Mouse (Mus musculus) midbrain, embryonic 10.5 days (tissue): ENCODE data around the gene Cyb5d1. TPM values are rescaled to one million over a fixed set of nuclear protein-coding genes. Genes with fewer than 3 reads are reported as not detected.
A peak's percentile ranks its signal among the peaks of the same experiment; 100 is the strongest.

Source experiments
- DNase-seq: peaks from one replicate; pipeline ENCODE4 v3.0.0-alpha.2; 2017; ENCODE audit warnings: low spot score
- H3K27ac ChIP-seq: fragments of 300-500 bp; sonication (generic); replicated peaks from 2 replicates; pipeline ENCODE4 v1.5.1; 2016; ENCODE audit warnings: mild to moderate bottlenecking
- H3K27me3 ChIP-seq: fragments of 300-500 bp; sonication (generic); 2 replicates; pipeline ENCODE4 v1.6.1; 2016; ENCODE audit warnings: low read depth, mild to moderate bottlenecking; ENCODE audit not compliant: poor library complexity, severe bottlenecking
- H3K36me3 ChIP-seq: fragments of 300-500 bp; sonication (generic); 2 replicates; pipeline ENCODE4 v1.6.1; 2016; ENCODE audit warnings: mild to moderate bottlenecking, moderate library complexity
- H3K4me1 ChIP-seq: fragments of 300-500 bp; sonication (generic); 2 replicates; pipeline ENCODE4 v1.6.1; 2016
- H3K4me3 ChIP-seq: fragments of 300-500 bp; sonication (generic); 2 replicates; pipeline ENCODE4 v1.5.1; 2016; ENCODE audit warnings: mild to moderate bottlenecking, moderate library complexity
- H3K9me3 ChIP-seq: fragments of 300-500 bp; sonication (generic); replicated peaks from 2 replicates; pipeline ENCODE4 v1.6.1; 2016; ENCODE audit warnings: mild to moderate bottlenecking
- WGBS: fragments of 180-500 bp; shearing (Covaris S2); methylation state at CpG from one replicate; pipeline ENCODE4 v1.1.7; 2016; 5-methylcytosine and 5-hydroxymethylcytosine counted together
- polyA plus RNA-seq: library from polyadenylated mRNA; unstranded; fragments of >200 nt; fragmentation: Nextera tagmentation; extraction: Ambion mirVana; gene quantifications from 2 replicates; pipeline ENCODE4 v1.2.1, GENCODE M21; 2016

Cyb5d1 gene
- polyA plus RNA-seq, 1 experiment from 2014 or later = 50.4 TPM

- Histone ChIP-seq H3K27me3 (peaks cover 10% of the 10 kb centered on the region), H3K36me3 (peaks cover 78% of the 10 kb centered on the region), H3K9me3 (no peaks in the 10 kb centered on the region), H3K4me3 (peak overlapping the region; percentile 10; the same call in 1 of the 2 replicates), H3K27ac (no peak overlapping the region; the same call in 1 of the 2 replicates), H3K4me1 (peaks cover 48% of the 10 kb centered on the region)
- WGBS = 93% methylated on average over 24 of the region's 24 CpGs
- DNase-seq = no peak
These were observed 10.2 kb upstream of the Cyb5d1 start for GRCm38 (mm10) chr11:69405397-69406200.

- Histone ChIP-seq H3K27me3 (peaks cover 18% of the 10 kb centered on the region), H3K4me1 (peaks cover 48% of the 10 kb centered on the region), H3K4me3 (0 out of 2 replicates have a peak overlapping the region, but pooled peaks have one; percentile 14), H3K36me3 (peaks cover 86% of the 10 kb centered on the region), H3K27ac (no peak overlapping the region), H3K9me3 (no peaks in the 10 kb centered on the region)
- DNase-seq = no peak
- 95% methylated on average over 24 of the region's 24 CpGs for WGBS
These were observed 9.4 kb upstream of the Cyb5d1 start for GRCm38 (mm10) chr11:69404595-69405396.

- H3K9me3 ChIP-seq = no peaks in the 10 kb centered on the region
- H3K4me1 ChIP-seq = peaks cover 49% of the 10 kb centered on the region
- H3K4me3 ChIP-seq = peak overlapping the region; percentile 21; the same call in 1 of the 2 replicates
- peaks cover 91% of the 10 kb centered on the region for H3K36me3 ChIP-seq
- no peak overlapping the region for H3K27ac ChIP-seq
- H3K27me3 ChIP-seq = peaks cover 22% of the 10 kb centered on the region
- no peak for DNase-seq
- 93% methylated on average over 38 of the region's 38 CpGs for WGBS
These were observed 8.5 kb upstream of the Cyb5d1 start for GRCm38 (mm10) chr11:69403691-69404594.

- Histone ChIP-seq H3K36me3 (peaks cover 79% of the 10 kb centered on the region), H3K9me3 (no peaks in the 10 kb centered on the region), H3K27me3 (peaks cover 28% of the 10 kb centered on the region), H3K4me3 (peak overlapping the region; percentile 11; the same call in 1 of the 2 replicates), H3K27ac (no peak overlapping the region), H3K4me1 (peaks cover 49% of the 10 kb centered on the region)
- WGBS = 86% methylated on average over 12 of the region's 12 CpGs
- no peak for DNase-seq
These were observed 6.6 kb upstream of the Cyb5d1 start for GRCm38 (mm10) chr11:69401987-69402386.

GRCm38 (mm10) chr11:69401210-69401637 is 5.8 kb upstream of the Cyb5d1 start:
- Histone ChIP-seq H3K36me3 (peaks cover 72% of the 10 kb centered on the region), H3K27ac (no peak overlapping the region)
- WGBS = 19% methylated on average over 22 of the region's 22 CpGs

GRCm38 (mm10) chr11:69400083-69400850 is 4.8 kb upstream of the Cyb5d1 start:
- no peak for DNase-seq
- peak overlapping the region; percentile 41 for H3K4me3 ChIP-seq
- peaks cover 62% of the 10 kb centered on the region for H3K36me3 ChIP-seq
- H3K9me3 ChIP-seq = no peaks in the 10 kb centered on the region
- peak overlapping the region; percentile 63; the same call in 1 of the 2 replicates for H3K27ac ChIP-seq
- 73% methylated on average over 25 of the region's 25 CpGs for WGBS
- peaks cover 59% of the 10 kb centered on the region for H3K4me1 ChIP-seq
- H3K27me3 ChIP-seq = peaks cover 28% of the 10 kb centered on the region

More at GRCm38 (mm10) chr11:69401210-69401637, 5.8 kb upstream of the Cyb5d1 start:
- H3K9me3 ChIP-seq = no peaks in the 10 kb centered on the region
- H3K4me3 ChIP-seq = peak overlapping the region; percentile 5; the same call in 1 of the 2 replicates
- DNase-seq = peak; percentile 82
- H3K27me3 ChIP-seq = peaks cover 28% of the 10 kb centered on the region
- peaks cover 57% of the 10 kb centered on the region for H3K4me1 ChIP-seq

GRCm38 (mm10) chr11:69399201-69400082 is 4.0 kb upstream of the Cyb5d1 start:
- 10% methylated on average over 65 of the region's 66 CpGs for WGBS
- peak; percentile 59 for DNase-seq
- Histone ChIP-seq H3K36me3 (peaks cover 54% of the 10 kb centered on the region), H3K9me3 (no peaks in the 10 kb centered on the region), H3K27ac (peak overlapping the region; percentile 63; the same call in 1 of the 2 replicates), H3K4me1 (peaks cover 62% of the 10 kb centered on the region), H3K4me3 (peak overlapping the region; percentile 63), H3K27me3 (peaks cover 28% of the 10 kb centered on the region)

GRCm38 (mm10) chr11:69398486-69399200 is 3.2 kb upstream of the Cyb5d1 start:
- H3K27ac ChIP-seq = peak overlapping the region; percentile 79

GRCm38 (mm10) chr11:69398059-69398458 is 2.6 kb upstream of the Cyb5d1 start, which contains the start of gene Tmem88:
Tmem88 (minus strand) TSS chr11:69398234.
- Histone ChIP-seq H3K27ac (peak within 1 kb of the TSS; percentile 79), H3K9me3 (no peaks in the 10 kb centered on the region), H3K4me1 (peaks cover 66% of the 10 kb centered on the region), H3K4me3 (peak within 1 kb of the TSS; percentile 63), H3K27me3 (peaks cover 28% of the 10 kb centered on the region), H3K36me3 (peaks cover 40% of the 10 kb centered on the region)
- DNase-seq = peak; percentile 70
- 2% methylated on average over 15 of the region's 16 CpGs for WGBS

More at GRCm38 (mm10) chr11:69398486-69399200, 3.2 kb upstream of the Cyb5d1 start:
- Histone ChIP-seq H3K36me3 (peaks cover 46% of the 10 kb centered on the region), H3K4me1 (peaks cover 66% of the 10 kb centered on the region), H3K27me3 (peaks cover 28% of the 10 kb centered on the region), H3K9me3 (no peaks in the 10 kb centered on the region), H3K4me3 (peak overlapping the region; percentile 63)
- DNase-seq = peak; percentile 38
- WGBS = 3% methylated on average over 21 of the region's 21 CpGs

- Histone ChIP-seq H3K4me1 (peaks cover 66% of the 10 kb centered on the region), H3K27ac (peak overlapping the region; percentile 79)
- DNase-seq = peak; percentile 63
These were observed 2.2 kb upstream of the Cyb5d1 start for GRCm38 (mm10) chr11:69397581-69398057.

More at GRCm38 (mm10) chr11:69397581-69398057, 2.2 kb upstream of the Cyb5d1 start:
- H3K4me3 ChIP-seq = peak overlapping the region; percentile 63
- peaks cover 28% of the 10 kb centered on the region for H3K27me3 ChIP-seq
- no peaks in the 10 kb centered on the region for H3K9me3 ChIP-seq
- peaks cover 36% of the 10 kb centered on the region for H3K36me3 ChIP-seq
- WGBS = 2% methylated on average over 24 of the region's 24 CpGs
